Mouse (Mus musculus): ENCODE data around the gene Cand1.

DNA sequence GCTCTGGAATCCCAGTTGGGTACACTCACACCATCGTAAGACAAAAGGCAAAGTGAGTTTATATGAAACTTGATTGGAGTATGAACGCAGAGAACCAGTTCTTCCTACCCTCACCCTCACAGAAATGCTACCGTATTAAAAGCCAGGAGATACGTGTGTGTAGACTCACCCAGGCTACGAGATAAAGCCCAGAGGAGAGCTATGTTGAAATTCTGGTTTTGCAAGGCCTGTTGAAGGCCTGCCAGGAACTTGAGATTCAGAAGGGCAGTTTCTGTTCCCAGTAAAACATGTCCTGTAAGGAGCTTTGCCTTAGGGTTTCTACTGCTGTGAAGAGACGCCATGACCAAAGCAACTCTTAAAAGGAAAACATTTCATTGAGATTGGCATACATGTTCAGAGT, 79.7 kb downstream of the Cand1 start:
- TF ChIP-seq POLR2A (IDR thresholded peaks at IDR 0.05; ENCODE audit: control insufficient read depth, low read depth, low read length) (no peak), CTCF (IDR thresholded peaks at IDR 0.05; ENCODE audit: control insufficient read depth, insufficient read depth, insufficient replicate concordance, low read depth, low read length) (no peak)

Measured in testis, adult 2 months (tissue).